Mouse (Mus musculus) ES-Bruce4 (cell line): ENCODE data around the gene Lax1.

Experiments
- CTCF ChIP-seq: IDR thresholded peaks from one replicate; pipeline ENCODE4 v1.8.1; 2011; ENCODE audit warnings: low read depth, low read length
- EP300 ChIP-seq: IDR thresholded peaks from 2 replicates; pipeline ENCODE4 v1.6.1; 2011; ENCODE audit warnings: low read depth, low read length; ENCODE audit not compliant: insufficient read depth
- POLR2A ChIP-seq: IDR thresholded peaks from one replicate; pipeline ENCODE4 v1.8.1; 2011; ENCODE audit warnings: low read length; ENCODE audit not compliant: insufficient read depth

DNA sequence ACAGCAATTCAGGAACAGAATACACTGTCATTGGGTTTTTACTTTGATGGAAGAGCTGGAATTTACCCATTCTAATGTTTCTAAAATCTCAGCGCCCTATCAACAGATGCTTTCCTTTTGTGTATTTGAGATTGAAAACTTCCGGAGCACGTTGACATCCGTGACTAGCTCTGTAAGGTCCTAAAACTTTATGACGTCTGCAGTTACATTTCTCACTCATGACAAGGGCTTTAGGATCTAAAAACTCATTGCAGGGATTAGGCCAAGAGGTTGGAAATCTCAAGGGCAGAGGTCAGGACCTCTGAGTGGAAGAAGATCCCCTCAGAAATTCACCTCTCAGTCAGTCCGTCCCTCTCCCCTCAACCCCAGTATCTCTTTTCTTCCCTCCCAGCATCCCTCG, 1.6 kb downstream of the Lax1 start:
- TF ChIP-seq CTCF = no peak
- TF ChIP-seq EP300 = no peak
- no peak for TF ChIP-seq POLR2A
